Mouse (Mus musculus): ENCODE data around the gene Dnajc30.

GRCm38 (mm10) chr5:135107521-135108501 is 43.8 kb downstream of the Dnajc30 start:
- TF ChIP-seq POLR2A (IDR thresholded peaks at IDR 0.05; ENCODE audit: low read depth, low read length) = peak; percentile 16
- TF ChIP-seq CTCF (conservative IDR thresholded peaks at IDR 0.05; ENCODE audit: insufficient read depth, insufficient read length, low read depth, low read length) = peak; percentile 76
